Mouse (Mus musculus) lung, postnatal 0 days (tissue): Measurements from ENCODE around the gene Tcap.

Source experiments
- CTCF ChIP-seq: IDR thresholded peaks from 2 replicates; pipeline ENCODE4 v1.5.1; 2016; ENCODE audit warnings: antibody characterized with exemption, mild to moderate bottlenecking
- EP300 ChIP-seq: IDR thresholded peaks from 2 replicates; pipeline ENCODE4 v1.6.1; 2016; ENCODE audit warnings: antibody characterized with exemption, mild to moderate bottlenecking, control low read depth

DNA sequence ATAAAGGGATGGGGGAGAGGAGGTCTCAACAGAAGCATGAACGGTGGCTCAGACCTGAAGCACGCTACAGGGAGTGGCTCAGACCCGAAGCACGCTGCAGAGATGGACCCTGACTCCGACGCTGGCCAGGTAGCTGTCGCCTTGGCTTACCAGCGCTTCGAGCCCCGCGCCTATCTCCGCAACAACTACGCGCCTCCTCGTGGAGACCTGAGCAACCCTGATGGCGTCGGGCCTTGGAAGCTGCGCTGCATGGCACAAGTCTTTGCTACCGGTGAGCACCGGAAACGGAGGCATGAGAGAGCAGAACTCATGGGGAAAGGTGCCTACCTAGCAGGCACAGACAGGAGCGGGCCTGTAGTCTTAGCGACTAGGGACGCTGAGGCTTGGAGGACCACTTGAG is 3.0 kb downstream of the Tcap start:
- TF ChIP-seq EP300, result no peak
- TF ChIP-seq CTCF, result peak; percentile 41
